Mouse (Mus musculus) hindbrain, embryonic 15.5 days (tissue): ENCODE data around the gene Tyk2. TPM values are rescaled to one million over a fixed set of nuclear protein-coding genes. Genes with fewer than 3 reads are reported as not detected.

Source experiments
- ATAC-seq: fragments of 200-750 bp; cut with Nextera tagmentation; 2 replicates; pipeline ENCODE4 v1.8.0; 2017; ENCODE audit warnings: low read depth, moderate number of reproducible peaks, moderate TSS enrichment; ENCODE audit not compliant: low FRiP score
- H3K27ac ChIP-seq: fragments of 300-500 bp; sonication (generic); replicated peaks from 2 replicates; pipeline ENCODE4 v1.5.1; 2015; ENCODE audit warnings: mild to moderate bottlenecking, inconsistent platforms
- H3K27me3 ChIP-seq: fragments of 300-500 bp; sonication (generic); 2 replicates; pipeline ENCODE4 v1.6.1; 2015; ENCODE audit warnings: control low read depth, inconsistent platforms
- H3K36me3 ChIP-seq: fragments of 300-500 bp; sonication (generic); 2 replicates; pipeline ENCODE4 v1.6.1; 2015; ENCODE audit warnings: control low read depth, inconsistent platforms
- H3K4me1 ChIP-seq: fragments of 300-500 bp; sonication (generic); replicated peaks from 2 replicates; pipeline ENCODE4 v1.6.1; 2015; ENCODE audit warnings: control low read depth, inconsistent platforms
- H3K4me2 ChIP-seq: fragments of 300-500 bp; sonication (generic); 2 replicates; pipeline ENCODE4 v1.6.1; 2015; ENCODE audit warnings: moderate library complexity, mild to moderate bottlenecking, inconsistent platforms
- H3K4me3 ChIP-seq: fragments of 300-500 bp; sonication (generic); 2 replicates; pipeline ENCODE4 v1.5.1; 2015; ENCODE audit warnings: mild to moderate bottlenecking, inconsistent platforms
- H3K9ac ChIP-seq: fragments of 300-500 bp; sonication (generic); 2 replicates; pipeline ENCODE4 v1.6.1; 2015; ENCODE audit warnings: inconsistent platforms
- H3K9me3 ChIP-seq: fragments of 300-500 bp; sonication (generic); 2 replicates; pipeline ENCODE4 v1.6.1; 2016; ENCODE audit warnings: control low read depth, inconsistent platforms
- WGBS: fragments of 180-500 bp; shearing (Covaris S2); methylation state at CpG from one replicate; pipeline ENCODE4 v1.1.7; 2015; 5-methylcytosine and 5-hydroxymethylcytosine counted together
- polyA plus RNA-seq: library from polyadenylated mRNA; unstranded; fragments of >200 nt; fragmentation: Nextera tagmentation; extraction: Ambion mirVana; gene quantifications from 2 replicates; pipeline ENCODE4 v1.2.1, GENCODE M21; 2015

The Tyk2 gene
- polyA plus RNA-seq, 1 experiment from 2014 or later, result 11.3 TPM

- H3K27me3 ChIP-seq, result no peaks in the 10 kb centered on the region
- no peaks in the 10 kb centered on the region for H3K4me1 ChIP-seq
- ATAC-seq, result peak; percentile 68; the same call in 1 of the 2 replicates
- H3K4me3 ChIP-seq, result no peak overlapping the region
- no peak overlapping the region for H3K9ac ChIP-seq
- 43% methylated on average over 15 of the region's 15 CpGs for WGBS
- H3K36me3 ChIP-seq, result no peaks in the 10 kb centered on the region
- no peak overlapping the region for H3K27ac ChIP-seq
- H3K4me2 ChIP-seq, result no peak overlapping the region
- no peaks in the 10 kb centered on the region for H3K9me3 ChIP-seq
Observed at GRCm38 (mm10) chr9:21100447-21101161, 30.4 kb downstream of the Tyk2 start.

- WGBS, result 87% methylated on average over 8 of the region's 8 CpGs
- no peaks in the 10 kb centered on the region for H3K36me3 ChIP-seq
- no peak overlapping the region for H3K4me2 ChIP-seq
- no peaks in the 10 kb centered on the region for H3K4me1 ChIP-seq
- H3K4me3 ChIP-seq, result no peak overlapping the region
- ATAC-seq, result no peak
- H3K27ac ChIP-seq, result no peak overlapping the region
- no peaks in the 10 kb centered on the region for H3K9me3 ChIP-seq
- no peak overlapping the region for H3K9ac ChIP-seq
- no peaks in the 10 kb centered on the region for H3K27me3 ChIP-seq
Observed at GRCm38 (mm10) chr9:21097793-21098192, 33.2 kb downstream of the Tyk2 start.

- H3K9ac ChIP-seq, result no peak overlapping the region
- H3K27ac ChIP-seq, result no peak overlapping the region
- no peak overlapping the region for H3K4me3 ChIP-seq
- H3K27me3 ChIP-seq, result no peaks in the 10 kb centered on the region
- no peak for ATAC-seq
- no peaks in the 10 kb centered on the region for H3K9me3 ChIP-seq
- peaks cover 4% of the 10 kb centered on the region for H3K4me1 ChIP-seq
- H3K4me2 ChIP-seq, result no peak overlapping the region
- no peaks in the 10 kb centered on the region for H3K36me3 ChIP-seq
- 73% methylated on average over 4 of the region's 4 CpGs for WGBS
Observed at GRCm38 (mm10) chr9:21095958-21096357, 35.1 kb downstream of the Tyk2 start.

- Histone ChIP-seq H3K27ac (no peak overlapping the region), H3K4me1 (peaks cover 19% of the 10 kb centered on the region), H3K4me3 (no peak overlapping the region), H3K27me3 (no peaks in the 10 kb centered on the region), H3K9ac (no peak overlapping the region), H3K9me3 (no peaks in the 10 kb centered on the region), H3K36me3 (no peaks in the 10 kb centered on the region; the same call in 1 of the 2 replicates), H3K4me2 (no peak overlapping the region)
- 95% methylated on average over 9 of the region's 9 CpGs for WGBS
- ATAC-seq, result no peak
Observed at GRCm38 (mm10) chr9:21093423-21093822, 37.6 kb downstream of the Tyk2 start.

GRCm38 (mm10) chr9:21091707-21092320 is 39.2 kb downstream of the Tyk2 start, which contains the start of the genes Gm38431 and Raver1:
Gene Gm38431, minus strand, starts transcription at chr9:21091997.
Gene Raver1, minus strand, starts transcription at chr9:21092008.
- H3K4me2 ChIP-seq, result peak within 1 kb of the TSS; percentile 89
- ATAC-seq, result peak; percentile 100
- peak within 1 kb of the TSS; percentile 83 for H3K4me3 ChIP-seq
- H3K4me1 ChIP-seq, result peaks cover 19% of the 10 kb centered on the region
- H3K27me3 ChIP-seq, result no peaks in the 10 kb centered on the region
- WGBS, result under 1% methylated on average over 54 of the region's 54 CpGs
- H3K9ac ChIP-seq, result peak within 1 kb of the TSS; percentile 82
- no peaks in the 10 kb centered on the region for H3K9me3 ChIP-seq
- H3K27ac ChIP-seq, result peak within 1 kb of the TSS; percentile 96
- H3K36me3 ChIP-seq, result peaks cover 4% of the 10 kb centered on the region

- Histone ChIP-seq H3K4me1 (peaks cover 19% of the 10 kb centered on the region), H3K4me3 (peak overlapping the region; percentile 83), H3K27ac (peak overlapping the region; percentile 96), H3K9ac (peak overlapping the region; percentile 82), H3K27me3 (no peaks in the 10 kb centered on the region), H3K9me3 (no peaks in the 10 kb centered on the region), H3K4me2 (peak overlapping the region; percentile 89), H3K36me3 (peaks cover 10% of the 10 kb centered on the region)
- peak; percentile 7; the same call in 1 of the 2 replicates for ATAC-seq
- 3% methylated on average over 24 of the region's 24 CpGs for WGBS
Observed at GRCm38 (mm10) chr9:21090972-21091706, 39.9 kb downstream of the Tyk2 start.

GRCm38 (mm10) chr9:21090537-21090936 is 40.5 kb downstream of the Tyk2 start:
- H3K4me2 ChIP-seq, result peak overlapping the region; percentile 89
- 92% methylated on average over 1 of the region's 1 CpGs for WGBS
- no peak for ATAC-seq

GRCm38 (mm10) chr9:21083324-21083723 is 47.7 kb downstream of the Tyk2 start:
- Histone ChIP-seq H3K36me3 (peaks cover 67% of the 10 kb centered on the region), H3K4me2 (no peak overlapping the region), H3K9me3 (no peaks in the 10 kb centered on the region), H3K27me3 (no peaks in the 10 kb centered on the region), H3K9ac (no peak overlapping the region), H3K4me3 (no peak overlapping the region), H3K27ac (no peak overlapping the region), H3K4me1 (no peaks in the 10 kb centered on the region)
- ATAC-seq, result no peak
- WGBS, result 92% methylated on average over 3 of the region's 3 CpGs

More at GRCm38 (mm10) chr9:21090537-21090936, 40.5 kb downstream of the Tyk2 start:
- H3K9me3 ChIP-seq, result no peaks in the 10 kb centered on the region
- H3K27ac ChIP-seq, result no peak overlapping the region
- no peaks in the 10 kb centered on the region for H3K27me3 ChIP-seq
- peaks cover 19% of the 10 kb centered on the region for H3K4me1 ChIP-seq
- H3K9ac ChIP-seq, result peak overlapping the region; percentile 82
- H3K4me3 ChIP-seq, result peak overlapping the region; percentile 83
- H3K36me3 ChIP-seq, result peaks cover 16% of the 10 kb centered on the region

- no peak overlapping the region for H3K27ac ChIP-seq
- no peak for ATAC-seq
- H3K4me2 ChIP-seq, result no peak overlapping the region
- H3K4me3 ChIP-seq, result no peak overlapping the region
- H3K9me3 ChIP-seq, result no peaks in the 10 kb centered on the region
- peaks cover 79% of the 10 kb centered on the region for H3K36me3 ChIP-seq
- no peak overlapping the region for H3K9ac ChIP-seq
- no peaks in the 10 kb centered on the region for H3K27me3 ChIP-seq
- WGBS, result 80% methylated on average over 9 of the region's 9 CpGs
- no peaks in the 10 kb centered on the region for H3K4me1 ChIP-seq
Observed at GRCm38 (mm10) chr9:21081127-21081526, 49.9 kb downstream of the Tyk2 start.

GRCm38 (mm10) chr9:21075625-21076024 is 55.4 kb downstream of the Tyk2 start:
- H3K4me1 ChIP-seq, result peaks cover 23% of the 10 kb centered on the region
- no peak for ATAC-seq
- H3K36me3 ChIP-seq, result peaks cover 55% of the 10 kb centered on the region
- no peak overlapping the region for H3K9ac ChIP-seq
- WGBS, result 91% methylated on average over 3 of the region's 3 CpGs
- H3K4me2 ChIP-seq, result no peak overlapping the region
- H3K27ac ChIP-seq, result no peak overlapping the region
- no peaks in the 10 kb centered on the region for H3K9me3 ChIP-seq
- no peak overlapping the region for H3K4me3 ChIP-seq
- no peaks in the 10 kb centered on the region for H3K27me3 ChIP-seq

GRCm38 (mm10) chr9:21074173-21074572 is 56.9 kb downstream of the Tyk2 start:
- peak overlapping the region; percentile 75 for H3K27ac ChIP-seq
- no peak overlapping the region for H3K4me3 ChIP-seq
- no peak overlapping the region for H3K9ac ChIP-seq
- 0 out of 2 replicates have a peak overlapping the region, but pooled peaks have one; percentile 80 for H3K4me2 ChIP-seq
- H3K36me3 ChIP-seq, result peaks cover 44% of the 10 kb centered on the region
- H3K27me3 ChIP-seq, result no peaks in the 10 kb centered on the region
- 86% methylated on average over 1 of the region's 1 CpGs for WGBS
- no peak for ATAC-seq
- H3K4me1 ChIP-seq, result peaks cover 23% of the 10 kb centered on the region
- no peaks in the 10 kb centered on the region for H3K9me3 ChIP-seq
